Mouse (Mus musculus) spleen, postnatal 36 days (tissue): ENCODE results near the gene Tnfrsf9.
"Not testable (repeated sequence)": the region's sequence is repeated elsewhere in the genome, so short reads cannot be mapped to it uniquely, and the experiment has no call there.

ENCODE experiments used
- DNase-seq, 2 experiments: peaks; one replicate each; pipeline ENCODE4 v3.0.0; 2022; ENCODE audit warnings: low spot score in 2 of 2, mixed read lengths in 1 of 2

The Tnfrsf9 gene

DNA sequence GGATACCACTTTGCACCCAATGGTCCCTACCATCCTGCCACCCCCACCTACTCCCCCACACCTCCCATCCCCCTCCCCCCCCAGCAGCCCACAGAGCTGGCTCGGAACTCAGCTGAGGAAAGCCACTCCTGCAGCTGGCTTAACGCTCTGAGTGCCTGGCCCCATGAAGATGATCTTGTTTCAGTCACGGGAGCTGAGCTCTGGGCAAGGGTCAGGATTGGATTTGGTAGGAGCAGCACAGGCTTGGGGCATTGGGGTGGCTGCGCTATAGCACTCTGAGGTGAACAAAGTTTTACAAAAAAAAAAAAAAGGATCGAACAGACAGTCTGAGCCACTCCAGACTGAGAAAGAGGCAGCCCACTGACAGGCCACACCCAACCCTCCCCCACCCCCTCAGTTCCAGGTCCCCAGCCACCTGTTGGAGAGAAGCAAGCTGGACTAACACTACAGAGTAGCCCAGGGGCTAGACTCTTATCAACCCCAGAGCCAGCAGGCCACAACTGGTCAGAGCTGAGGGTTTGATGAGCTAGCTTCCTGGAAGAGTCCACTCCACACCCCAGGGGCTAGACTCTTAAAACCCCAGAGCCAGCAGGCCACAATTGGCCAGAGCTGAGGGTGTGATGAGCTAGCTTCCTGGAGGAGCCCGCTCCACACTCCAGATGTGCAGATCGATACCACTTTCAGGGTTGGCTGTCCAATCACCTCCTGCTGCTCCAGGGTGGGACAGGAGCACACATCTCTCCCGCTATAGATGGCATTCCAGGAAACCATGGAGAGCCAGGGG, 19.5 kb upstream of the Tnfrsf9 start:
- no peak for DNase-seq

DNA sequence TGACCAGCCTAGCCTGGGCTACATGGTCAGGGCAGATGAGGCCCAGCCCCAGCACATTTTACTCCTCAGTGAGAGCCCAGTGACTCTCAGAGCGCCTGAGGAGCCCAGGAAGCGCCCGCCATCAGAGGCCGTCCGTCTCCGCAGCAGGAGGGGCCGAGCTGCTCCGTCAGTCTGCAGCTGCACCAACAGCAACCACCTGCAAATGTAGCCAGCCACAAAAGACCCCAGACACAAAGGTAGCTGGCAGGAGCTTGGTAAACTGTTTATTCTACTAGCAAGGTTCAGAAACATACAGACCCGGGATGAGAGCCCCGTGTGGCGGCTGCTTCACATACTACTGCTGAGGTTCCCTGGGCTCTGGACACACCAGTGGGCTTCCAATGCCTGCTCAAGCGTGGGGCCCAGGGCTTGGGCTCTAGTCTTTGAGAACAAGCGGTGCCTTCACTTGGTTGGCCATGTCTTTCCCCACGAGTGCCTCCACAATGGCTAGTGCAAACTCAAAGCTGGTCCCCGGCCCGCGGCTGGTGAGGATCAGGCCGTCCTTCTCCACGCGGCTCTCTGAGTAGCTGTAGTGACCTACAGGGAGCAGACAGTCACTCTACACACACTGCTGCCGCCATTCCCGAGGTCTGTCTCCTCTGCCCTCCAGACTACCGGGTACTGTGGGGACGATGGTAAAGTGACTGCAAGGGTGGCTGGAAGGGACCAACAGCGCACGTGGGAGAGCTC, 17.3 kb upstream of the Tnfrsf9 start:
- no peak for DNase-seq

DNA sequence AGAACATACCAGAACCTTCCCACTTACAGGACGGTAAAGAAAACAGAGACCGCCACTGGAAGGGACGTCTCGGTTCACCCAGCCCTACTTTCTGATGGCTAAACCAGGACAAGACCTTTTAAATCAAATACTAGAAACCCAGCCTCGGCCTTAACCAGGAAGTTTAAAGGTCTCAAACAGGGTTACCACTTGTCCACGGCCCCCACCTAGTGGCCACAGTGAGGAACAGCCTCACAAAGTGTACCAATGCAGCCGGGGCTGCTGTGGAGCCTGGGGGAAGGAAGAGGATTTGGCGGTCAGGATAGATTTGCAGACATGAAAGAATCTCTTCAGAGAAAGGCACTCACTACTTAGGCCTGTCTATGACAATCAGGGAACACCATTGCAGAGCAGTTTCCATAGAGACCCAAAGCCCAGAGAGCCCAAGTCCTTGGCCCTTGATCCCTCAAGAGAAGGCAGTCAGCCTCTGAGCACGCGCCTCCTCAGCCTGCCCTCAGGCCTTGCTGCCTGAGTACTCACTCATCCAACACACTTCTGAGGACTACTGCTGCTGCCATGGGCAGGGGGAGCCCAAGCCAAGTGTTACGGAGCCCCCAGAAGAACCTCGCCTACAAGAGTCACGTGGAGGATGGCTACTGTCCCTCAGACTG, 15.5 kb upstream of the Tnfrsf9 start:
- peak; percentile 55 to 61 for DNase-seq

DNA sequence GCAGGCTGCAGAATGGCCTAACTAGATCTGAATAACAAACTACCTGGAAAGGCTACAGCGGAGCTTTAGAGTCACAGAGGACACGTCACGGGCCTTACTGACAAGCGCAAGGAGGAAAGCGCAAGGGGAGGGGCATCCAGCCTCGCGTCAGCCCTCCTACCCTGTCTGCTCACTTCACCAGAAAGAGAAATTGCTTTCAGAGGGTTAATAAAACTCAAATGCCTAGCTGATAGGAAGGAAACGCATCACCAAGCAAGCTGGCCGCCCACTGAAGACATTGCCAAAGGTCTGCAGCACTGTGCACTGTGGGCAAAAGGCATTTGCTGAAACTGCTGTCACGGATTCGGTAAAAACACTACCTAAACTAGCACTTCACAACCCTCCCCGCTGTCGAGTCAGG, 13.9 kb upstream of the Tnfrsf9 start:
- DNase-seq, result no peak

DNA sequence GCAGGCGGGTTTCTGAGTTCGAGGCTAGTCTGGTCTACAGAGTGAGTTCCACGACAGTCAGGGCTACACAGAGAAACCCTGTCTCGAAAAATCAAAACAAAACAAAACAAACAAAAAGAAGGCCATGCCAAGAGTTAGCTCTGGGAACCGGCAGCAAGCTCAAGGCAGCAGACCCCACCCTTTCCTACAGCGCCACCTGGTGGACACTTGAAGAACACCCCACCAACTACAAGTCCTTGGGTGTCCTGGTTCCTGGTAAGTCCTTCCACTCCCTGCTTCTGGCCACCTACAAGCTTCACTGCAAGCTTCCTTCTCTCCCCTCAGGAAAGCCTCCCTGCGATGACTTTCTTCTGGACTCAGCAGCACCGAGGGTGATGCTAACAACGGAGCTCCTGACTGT, 12.7 kb upstream of the Tnfrsf9 start:
- peak; percentile 51 to 59 for DNase-seq

DNA sequence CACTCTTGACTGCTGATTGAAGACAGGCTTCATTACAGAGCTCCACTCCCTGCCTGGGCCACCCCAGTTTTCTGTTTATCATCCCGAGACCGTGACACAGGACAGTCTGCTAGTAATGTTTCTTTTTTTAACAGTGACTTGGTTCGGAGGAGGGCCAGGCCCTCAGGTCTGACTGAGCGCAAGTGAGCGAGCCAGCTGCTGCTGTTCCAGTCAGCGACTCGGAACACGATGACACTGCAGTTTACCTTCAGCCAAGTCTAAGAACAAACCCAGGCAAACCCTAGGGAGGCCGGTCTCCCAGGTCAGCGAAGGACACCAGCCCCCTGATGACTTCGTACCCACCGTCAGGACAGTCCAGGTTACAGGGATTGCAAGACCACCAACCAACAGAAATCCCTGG, 12.3 kb upstream of the Tnfrsf9 start:
- DNase-seq, result no peak

DNA sequence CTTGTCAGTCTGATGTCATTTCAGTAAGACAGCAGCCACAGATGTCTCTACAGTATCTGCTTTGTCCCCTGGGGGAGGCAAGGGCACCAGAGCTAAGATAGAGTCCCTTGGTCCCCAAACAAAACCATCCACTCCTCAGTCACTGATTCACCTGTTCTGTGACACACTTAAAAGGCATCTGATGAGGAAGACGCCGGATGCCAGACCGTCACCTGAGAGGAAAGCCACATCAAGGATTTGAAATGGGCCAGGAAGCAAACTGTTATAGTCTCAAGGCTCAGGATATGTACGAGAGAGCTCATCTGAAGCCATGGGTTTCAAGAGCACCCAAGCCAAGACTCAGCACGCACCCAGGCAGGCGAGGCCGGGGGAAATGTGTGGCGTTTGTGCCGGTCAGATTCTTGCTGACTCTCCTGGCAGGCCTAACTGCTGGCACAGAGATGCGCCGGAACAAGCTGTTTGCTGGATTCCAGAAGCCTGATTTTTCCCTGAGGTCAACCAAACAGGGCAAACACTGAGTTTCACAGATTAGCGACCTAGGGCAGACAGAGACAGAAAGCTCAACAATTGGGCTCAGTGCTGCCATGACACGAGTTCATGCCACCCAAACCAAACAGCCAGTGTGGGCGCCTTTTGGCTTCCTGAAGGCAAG, 11.1 kb upstream of the Tnfrsf9 start:
- DNase-seq, result no peak

DNA sequence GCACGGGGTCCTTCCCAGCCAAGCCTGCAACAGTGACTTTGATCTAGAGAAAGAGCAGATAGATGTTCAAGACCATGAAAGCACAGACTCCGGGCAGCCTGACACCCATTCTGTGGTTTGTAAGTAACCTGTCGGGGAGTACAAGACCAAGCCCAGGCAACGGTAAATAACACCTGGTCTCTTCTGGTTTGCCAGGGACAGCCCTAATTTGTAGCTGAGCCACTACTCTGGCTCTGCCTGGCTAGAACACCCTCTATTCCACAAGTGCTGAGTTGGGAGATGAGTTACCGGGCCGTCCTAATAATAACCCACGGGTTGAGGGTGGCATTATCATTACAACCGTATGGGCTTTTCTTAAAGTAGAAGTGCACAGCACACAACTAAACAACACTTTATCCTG, 7.3 kb upstream of the Tnfrsf9 start:
- DNase-seq, result no peak

DNA sequence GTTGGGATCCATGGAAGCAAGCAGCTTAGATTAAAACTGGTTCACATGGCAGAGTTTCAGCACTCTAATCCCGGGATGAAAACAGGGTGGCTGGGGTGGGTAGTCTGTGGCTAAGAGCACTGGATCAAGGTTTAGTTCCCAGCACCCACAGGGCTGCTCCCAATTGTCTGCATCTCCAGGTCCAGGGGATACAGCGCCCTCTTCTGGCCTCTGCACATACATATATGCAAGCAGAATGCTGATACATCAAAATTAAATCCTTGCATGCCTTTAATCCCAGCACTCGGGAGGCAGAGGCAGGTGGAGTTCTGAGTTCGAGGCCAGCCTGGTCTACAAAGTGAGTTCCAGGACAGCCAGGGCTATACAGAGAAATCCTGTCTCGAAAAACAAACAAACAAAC, 5.8 kb upstream of the Tnfrsf9 start:
- DNase-seq, result not testable (repeated sequence)

DNA sequence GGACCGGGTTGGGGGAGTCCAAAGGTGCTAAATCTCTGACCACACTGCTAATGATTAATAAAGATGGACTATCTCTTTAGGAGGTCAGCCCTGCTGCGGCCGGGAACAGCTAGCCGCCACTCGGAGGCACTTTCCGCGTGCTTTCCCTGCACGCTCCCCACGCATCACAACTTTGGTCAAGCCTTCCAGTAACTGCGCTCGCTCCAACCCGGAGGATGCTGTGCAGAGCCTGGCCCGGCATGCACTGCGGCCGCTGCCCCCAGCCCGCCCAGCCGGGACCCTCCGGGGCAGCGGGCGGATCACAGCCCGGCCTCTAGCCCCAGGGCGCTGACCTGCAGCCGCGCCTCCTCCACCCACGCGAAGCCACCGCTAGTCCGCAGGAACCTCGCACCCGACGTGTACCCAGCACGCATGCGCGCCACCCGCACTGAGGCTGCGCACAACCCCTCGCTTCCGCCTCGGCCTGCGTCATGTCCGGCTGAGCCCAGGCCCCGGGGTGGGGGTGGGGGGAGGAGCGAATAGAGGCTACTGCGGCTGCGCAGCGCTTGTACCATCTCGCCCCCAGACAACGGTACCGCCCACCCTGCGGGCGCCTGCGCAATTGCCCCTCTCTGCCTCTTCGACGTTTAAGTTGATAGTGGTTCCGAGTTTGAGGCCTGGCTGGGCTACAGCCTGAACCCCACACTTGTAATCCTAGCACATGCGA, 4.8 kb upstream of the Tnfrsf9 start:
- peak; percentile 99 for DNase-seq

DNA sequence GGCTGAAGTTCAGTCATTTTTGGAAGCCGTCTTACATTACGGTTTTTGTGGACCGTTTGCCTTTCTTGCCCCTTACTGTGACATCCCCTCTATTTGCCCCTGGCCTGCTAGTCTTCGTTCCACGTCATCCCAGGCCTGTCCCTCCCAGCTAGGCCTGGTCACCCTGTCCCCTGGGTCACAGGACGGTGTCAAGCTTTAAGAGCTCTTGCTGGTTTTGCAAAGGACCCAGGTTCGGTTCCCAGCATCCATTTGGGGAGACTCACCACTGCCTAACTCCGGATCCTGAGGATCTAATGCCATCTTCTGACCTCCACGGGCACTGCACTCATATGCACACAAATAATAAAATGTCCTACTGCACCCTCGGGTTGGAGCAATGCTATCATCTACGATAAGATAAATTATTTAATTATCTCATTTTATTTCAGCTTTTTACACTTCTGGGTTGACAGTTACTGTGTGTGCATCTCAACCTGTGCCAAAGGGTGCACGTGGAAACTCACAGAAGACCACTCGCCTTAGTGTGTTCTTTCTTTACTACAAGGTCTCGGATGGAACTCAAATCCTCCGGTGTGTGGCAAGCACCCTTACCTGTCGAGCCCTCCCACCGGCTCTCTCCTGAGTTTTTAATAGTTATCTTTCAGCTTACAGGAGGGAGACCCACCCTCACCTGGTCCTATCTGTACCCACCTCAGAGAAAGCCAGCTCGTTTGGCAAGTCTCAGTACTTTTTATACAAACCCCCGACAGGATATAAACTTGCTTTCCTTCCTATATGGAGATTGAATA, 4.0 kb upstream of the Tnfrsf9 start:
- no peak for DNase-seq

DNA sequence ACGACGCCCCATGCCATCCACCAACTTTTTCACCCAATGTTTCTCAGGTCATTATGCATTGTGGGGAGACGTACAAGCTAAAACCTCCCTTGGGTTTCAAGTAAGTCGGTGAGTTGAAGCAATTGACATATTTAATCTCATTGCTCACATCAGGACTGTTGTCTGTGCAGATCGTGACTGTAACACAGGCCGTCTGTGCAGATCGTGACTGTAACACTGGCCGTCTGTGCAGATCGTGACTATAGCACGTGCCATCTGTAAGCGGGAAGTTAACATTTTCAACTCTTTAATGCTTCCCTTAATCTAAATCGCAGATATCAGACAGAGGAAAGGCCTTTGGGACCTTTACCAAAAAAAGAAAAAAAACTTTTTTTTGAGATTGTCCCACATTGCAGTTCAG, 619 bp upstream of the Tnfrsf9 start:
- no peak for DNase-seq

DNA sequence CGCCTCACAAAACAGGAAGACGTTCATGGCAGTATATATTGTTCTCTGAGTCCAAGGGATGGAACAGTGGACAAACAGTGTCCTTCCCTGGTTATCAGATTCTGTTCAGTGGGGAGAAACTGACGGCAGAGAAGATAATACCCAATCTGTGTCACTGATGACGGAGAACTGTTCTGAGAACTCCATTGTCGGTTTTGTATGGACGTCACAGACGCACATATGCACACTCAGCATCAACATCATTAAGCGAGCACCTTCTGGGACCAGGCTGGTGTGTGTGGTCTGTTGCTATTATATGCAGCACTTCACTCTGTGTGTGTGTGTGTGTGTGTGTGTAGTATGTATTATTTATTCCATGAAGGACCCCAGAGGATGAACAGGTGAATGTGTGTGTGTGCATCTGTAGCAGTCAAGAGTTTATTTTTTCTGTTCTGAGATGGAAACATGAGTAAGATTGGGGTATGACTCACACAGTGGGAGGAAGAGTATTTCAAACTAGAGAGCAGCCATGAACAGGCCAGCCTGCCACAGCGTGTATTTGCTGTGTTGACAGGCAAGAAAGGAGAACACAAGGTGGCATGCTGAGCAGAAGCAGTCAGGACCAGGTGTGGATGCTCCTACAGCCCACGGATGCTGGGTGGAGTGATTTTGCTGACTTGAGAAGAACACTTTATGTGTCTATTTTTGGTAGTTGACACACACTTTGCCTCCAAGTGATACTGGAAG, 982 bp downstream of the Tnfrsf9 start:
- DNase-seq, result no peak

DNA sequence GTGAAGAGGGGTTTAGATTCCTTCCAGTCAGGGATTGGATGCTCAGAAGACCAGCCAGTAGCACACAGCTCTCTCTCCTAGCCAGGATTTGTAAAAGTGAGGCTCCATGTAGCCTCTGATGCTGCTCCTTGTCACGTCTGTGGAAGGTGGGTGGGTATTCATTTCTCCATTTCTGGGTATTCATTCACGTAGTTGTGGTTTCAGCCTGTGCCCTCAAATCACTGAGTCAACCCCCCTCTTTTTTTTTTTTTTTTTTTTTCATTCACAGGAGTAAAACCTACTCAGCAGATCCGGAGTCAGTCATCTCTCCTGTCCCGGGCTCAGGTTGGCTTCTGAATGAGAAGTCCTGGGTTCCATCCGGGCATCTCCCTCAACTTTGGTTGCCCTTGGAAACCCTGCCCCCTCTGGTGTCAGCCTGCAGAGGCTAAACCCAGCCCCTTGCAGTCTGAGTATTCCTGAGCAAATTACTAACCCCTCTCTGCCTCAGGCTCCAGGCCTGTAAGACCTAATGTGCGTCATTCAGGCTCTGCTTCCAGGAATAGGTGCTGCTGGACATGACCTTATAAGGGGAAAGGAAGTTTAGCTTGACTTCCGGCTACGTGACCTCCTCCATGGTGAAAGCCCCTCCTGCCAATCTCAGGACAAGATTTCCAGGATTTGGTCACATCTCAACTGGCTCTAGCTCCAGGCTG, 3.1 kb downstream of the Tnfrsf9 start:
- no peak for DNase-seq

DNA sequence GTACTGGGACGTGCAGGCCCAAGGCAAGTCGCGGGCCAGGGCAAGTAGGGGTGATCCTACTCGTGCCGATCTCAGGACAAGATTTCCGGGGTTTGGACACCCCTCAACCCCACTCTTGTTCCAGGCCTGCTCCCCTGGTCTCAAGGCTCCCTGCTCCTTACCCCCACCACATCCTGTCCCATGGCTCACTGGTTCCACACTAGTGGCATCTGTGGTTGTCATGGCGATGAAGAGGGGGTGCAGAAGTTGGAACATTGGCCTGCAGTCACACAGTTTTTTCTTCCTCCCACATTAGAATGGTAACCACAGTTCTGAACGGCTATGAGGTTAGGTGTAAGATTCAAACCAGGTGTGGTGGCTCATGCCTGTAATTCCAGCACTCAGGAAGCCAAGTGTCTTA, 6.8 kb downstream of the Tnfrsf9 start:
- no peak for DNase-seq

DNA sequence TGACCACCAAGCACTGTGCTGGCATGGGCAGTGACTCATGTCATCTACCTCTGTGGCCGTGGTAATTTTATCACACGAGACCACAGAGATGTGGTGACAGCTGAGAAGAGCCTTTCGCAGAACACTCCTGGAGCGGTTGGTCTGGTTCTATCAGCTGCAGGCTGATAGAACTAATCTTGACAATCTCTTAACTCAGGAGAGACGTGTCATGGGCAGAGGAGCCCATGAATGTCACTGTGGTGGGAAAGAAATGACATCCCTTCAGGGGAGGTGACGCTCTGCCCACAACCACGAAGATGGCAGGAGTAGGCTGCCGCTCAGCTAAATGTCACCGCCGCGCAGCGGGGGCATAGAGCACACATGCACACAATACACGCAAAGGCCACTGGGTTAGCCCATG, 9.9 kb downstream of the Tnfrsf9 start:
- no peak for DNase-seq

DNA sequence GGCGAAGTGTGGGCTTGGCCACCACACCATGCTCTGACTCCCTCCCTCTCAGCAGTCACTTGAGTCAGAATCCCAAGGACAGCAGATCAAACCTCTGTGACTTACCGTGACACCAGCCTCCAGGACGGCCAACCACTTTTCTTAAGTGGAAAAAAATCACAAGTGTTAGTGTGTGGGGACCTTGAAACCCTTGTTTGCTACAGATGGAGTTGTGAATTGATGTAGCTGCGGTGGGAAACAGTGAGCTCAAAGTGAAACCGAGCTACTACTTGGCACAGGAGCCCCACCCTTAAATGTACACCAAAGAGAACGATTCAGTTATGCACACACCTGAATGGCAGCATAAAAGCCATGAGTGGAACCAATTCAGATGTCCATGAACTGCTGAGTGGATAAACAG, 10.6 kb downstream of the Tnfrsf9 start:
- DNase-seq, result no peak

DNA sequence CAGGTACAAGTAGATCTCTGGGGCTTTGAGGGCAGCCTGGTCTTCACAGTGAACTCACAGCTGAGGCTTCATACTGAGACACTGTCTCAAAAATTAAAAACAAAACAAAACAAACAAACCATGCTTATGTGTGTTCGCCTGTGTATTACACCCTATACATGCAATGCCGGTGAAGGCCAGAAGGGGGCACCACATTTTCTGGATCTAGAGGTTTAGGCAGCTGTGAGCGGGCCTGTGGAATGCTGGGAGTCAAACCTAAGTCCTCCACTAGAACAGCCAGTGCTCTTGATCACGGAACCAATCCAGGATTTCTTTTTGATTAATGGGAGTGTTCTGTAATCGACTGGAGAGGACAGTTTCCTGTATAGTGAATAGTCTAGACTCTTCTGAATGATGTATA, 11.6 kb downstream of the Tnfrsf9 start:
- no peak for DNase-seq

DNA sequence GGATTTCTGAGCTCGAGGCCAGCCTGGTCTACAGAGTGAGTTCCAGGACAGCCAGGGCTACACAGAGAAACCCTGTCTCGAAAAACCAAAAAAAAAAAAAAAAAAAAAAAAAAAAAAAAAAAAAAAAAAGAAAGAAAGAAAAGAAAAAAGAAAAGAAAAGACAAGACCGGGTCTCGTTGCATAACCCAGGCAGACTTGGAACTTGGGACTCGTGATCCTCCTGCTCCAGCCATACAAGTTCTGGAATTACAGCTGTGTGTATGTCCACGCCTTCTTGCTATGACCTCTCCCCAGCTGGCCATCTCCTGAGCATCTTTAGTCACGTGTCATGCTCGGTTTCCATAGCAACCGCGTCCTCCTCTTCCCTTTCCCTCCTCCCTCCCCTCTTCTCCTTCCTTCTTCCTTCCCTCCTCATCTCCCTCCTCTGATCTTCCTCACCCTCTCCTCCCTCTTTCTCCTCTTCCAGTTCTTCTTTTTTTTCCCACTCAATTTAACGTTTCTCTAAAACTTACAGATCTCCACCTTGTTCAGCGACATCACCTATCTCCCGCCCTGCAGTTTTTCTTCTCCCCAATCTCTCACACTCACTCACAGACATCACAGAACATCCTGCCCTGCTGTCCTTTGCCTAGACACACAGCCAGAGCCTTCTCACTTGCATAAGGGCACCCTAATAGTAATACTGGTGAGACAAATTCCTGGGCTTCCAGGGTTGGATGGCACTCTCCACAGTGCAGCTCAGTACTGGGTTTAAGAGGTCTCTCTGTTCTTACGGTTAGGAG, 12.8 kb downstream of the Tnfrsf9 start:
- no peak for DNase-seq
